Mouse (Mus musculus): Measurements from ENCODE around the gene Edem3.
"Not testable (repeated sequence)": the region's sequence is repeated elsewhere in the genome, so short reads cannot be mapped to it uniquely, and the experiment has no call there.

Edem3 gene

DNA sequence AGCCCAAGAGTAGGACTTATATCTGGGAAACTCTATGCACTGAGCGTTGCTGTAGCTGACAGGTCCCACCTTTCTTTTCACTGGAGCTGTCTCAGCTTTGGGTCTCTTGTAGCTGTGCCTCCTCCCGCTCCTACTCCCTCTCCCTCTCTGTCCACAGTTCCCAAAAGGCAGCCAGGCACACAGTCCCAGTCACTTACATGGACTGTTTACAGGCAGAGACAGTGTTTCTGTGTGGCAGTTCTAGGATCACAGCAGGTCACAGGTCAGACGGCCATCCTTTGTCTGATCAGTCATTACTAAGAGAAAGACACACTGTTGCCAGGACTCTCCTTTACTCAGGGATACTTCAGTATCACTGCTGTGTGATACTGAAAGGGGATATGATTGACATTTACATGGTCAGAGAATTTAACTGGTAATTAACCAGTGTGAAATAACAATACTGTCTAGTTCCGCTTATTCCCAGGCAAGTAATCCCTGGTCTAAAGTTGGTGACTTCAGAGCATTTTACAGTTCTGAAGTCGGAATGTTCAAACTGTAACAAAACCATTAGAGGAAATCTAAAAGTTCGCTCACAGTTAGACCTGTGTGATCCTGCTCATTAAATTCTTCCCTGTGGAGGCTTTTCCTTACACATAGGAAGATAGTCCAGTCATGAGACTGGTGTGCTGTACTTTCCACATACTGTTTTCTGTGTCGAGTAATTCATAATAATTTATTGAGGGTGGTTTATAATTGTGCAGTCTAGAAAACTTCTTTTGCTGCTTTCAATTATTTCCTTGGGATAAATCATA, 55.7 kb downstream of the Edem3 start:
- no peak for DNase-seq (ENCODE audit: extremely low read depth, low read depth, low spot score)

DNA sequence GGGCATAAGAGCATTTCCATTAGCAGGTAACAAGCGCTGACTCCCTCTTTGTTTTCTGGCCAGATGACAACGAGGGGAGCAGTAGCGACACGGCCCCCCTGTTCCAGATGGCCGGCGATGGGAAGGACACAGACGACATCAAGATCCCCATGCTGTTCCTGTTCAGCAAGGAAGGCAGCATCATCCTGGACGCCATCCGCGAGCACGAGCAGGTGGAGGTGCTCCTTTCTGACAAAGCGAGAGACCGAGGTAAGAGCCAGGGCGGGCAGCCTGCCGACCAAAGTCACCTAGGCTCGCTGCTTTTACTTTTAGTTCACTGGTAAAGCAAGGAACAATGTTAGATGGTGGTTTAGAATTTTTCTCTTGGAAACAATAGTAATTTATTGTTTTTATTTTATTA, 56.3 kb downstream of the Edem3 start:
- no peak for DNase-seq (ENCODE audit: extremely low read depth, low read depth, low spot score)

DNA sequence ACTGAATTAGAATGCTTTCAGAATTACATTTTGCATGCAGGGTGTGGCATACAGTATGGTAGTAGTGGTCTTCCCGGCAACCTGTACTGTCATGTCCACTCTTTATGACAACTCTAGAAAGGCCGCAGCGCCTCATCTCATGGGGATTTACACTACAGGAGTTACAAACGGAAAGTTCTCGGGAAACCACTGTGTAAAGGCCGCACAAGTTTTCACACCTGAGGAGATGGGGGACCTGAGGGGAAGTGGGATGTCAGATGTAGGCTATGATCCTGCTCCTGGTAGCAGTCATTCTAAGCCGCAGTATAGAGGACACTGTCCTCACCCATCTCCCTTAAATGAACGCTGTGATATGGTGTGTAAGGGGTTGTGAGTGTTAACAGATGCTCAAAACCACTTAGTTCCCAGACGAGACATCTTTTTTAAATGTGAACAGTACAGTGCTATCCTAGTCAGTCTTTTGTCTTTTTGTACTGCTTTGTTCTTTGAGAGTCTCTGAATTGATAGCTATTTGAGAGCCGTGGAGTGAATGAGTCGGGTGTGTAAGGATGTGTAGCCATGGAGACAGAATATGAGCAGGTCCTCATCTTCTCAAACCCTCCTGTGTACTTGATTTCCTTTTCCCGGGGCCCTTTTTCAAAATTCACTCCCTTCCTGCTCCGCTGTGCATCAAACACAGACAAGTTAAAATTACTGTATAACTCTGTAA, 57.0 kb downstream of the Edem3 start:
- no peak for DNase-seq (ENCODE audit: extremely low read depth, low read depth, low spot score)

DNA sequence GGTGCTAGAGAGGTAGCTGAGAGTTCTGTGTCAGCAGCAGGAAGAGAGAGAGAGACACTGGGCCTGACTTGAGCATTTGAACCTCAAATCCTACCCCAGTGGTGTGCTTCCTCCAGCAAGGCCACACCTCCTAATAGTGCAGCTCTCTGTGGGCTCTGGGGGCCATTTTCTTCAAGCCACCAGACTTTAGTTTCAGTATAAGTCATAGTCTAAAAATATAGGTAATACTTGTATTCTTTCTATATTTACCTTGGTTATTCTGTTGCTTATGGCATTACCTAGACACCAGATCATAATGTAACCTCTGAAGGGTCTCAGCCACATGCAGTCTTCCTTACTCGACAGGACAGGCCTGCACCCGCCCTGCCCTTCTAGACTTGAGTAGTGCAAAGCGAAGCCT, 60.9 kb downstream of the Edem3 start:
- no peak for DNase-seq (ENCODE audit: extremely low read depth, low read depth, low spot score)

DNA sequence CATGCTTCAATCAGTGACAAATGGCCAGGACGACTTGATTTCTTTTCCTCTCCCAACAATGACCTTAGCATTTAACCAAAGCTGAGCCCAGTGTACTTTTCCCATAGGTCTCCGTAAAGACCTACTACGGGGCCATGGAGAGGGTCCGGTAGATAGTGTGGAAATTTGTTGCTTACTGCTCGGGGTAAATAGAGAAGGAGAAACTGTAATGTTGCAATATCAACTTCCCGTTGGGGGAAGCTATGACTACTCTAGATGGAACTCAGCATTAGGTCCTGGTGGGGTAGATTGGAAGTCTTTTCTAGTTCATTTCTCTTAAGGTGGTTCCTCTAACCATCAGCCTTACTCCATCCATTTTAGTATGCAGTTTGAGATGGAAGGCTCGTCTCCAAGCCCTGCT, 64.0 kb downstream of the Edem3 start:
- DNase-seq (ENCODE audit: extremely low read depth, low read depth, low spot score), result no peak

DNA sequence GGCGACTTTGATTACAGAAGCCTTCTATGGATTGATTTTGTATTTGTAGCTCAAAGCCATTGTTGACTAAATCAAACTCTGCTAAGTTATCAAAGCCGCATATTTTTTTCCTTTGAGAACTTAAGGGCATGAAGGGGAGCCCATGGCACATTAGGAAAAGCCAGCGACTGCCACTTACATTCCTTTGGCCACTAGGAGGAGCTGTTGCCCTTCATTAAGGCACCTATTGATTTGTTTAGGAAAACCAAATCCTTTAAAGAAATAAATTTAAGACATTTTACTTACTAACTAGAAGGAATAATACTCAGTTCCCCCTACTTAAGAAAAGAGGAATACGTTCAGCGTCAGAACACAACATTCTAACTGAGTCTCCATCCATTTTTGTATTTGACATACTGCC, 65.3 kb downstream of the Edem3 start:
- no peak for DNase-seq (ENCODE audit: extremely low read depth, low read depth, low spot score)

DNA sequence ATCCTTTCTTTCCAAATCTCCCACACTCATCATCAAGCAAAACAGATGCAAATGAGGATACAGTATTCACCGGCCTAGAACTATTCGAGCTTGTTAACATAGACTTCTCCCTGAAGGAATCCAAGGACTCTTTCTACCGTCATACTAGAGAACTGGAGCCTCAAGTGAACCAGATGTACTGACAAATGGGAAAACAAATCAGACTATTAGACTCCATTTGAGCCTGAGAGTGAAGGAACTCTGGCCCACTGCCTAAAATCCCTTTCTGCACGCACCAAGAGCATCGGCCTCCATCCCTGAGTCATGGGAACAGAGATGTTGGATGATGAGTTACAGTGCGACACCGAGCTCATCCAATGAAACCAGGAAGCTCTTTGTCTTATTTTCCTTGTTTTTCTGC, 69.9 kb downstream of the Edem3 start:
- no peak for DNase-seq (ENCODE audit: extremely low read depth, low read depth, low spot score)

DNA sequence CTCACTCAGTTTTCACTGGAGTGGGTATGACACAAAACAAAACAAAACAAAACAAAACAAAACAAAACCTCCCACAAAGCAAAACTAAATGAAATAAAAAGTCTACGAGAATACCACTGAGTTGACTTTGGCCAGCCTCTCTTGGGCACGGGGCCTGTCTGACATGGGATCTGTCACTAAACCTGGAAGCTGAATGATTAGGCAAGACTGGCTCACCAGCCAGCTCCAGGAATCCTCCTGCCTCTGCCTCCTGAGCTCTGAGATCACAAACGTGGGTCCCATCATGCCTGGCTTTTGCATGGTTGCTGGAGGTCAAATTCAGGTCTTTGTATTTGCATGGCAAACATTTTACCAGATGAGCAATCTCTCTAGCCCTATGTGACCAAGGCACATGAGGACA, 76.6 kb downstream of the Edem3 start:
- DNase-seq (ENCODE audit: extremely low read depth, low read depth, low spot score), result no peak

DNA sequence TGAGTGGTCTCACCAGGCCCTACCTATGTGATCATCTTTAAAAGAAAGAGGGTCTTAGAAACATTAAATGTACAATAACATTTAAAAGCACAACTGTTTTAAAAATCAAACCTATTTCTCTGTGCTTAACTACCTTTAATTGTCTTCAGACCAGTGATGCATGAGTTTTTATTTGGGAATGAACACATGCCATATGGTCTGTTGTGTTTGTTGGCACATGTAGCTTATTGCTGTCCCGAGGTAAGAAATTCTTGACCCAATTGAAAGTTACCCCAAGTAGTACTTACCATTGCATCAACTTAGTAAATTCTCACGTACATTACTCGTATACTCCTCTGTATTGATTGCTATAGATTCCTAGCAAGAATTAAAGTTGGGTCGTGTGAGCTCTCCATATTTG, 80.1 kb downstream of the Edem3 start:
- no peak for DNase-seq (ENCODE audit: extremely low read depth, low read depth, low spot score)

DNA sequence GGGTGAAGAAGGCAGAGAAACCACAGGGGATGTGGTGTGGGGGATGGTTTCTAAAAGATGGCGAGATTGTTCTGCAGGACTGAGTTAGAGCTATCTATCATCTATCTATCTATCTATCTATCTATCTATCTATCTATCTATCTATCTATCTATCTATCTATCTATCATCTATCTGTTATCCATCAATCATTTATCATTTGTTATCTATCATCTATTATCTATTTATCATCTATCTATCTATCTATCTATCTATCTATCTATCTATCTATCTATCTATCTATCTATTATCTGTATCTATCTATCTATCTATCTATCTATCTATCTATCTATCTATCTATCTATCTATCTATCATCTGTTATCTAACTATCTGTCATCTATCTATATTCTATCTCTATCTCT, 85.2 kb downstream of the Edem3 start:
- DNase-seq (ENCODE audit: extremely low read depth, low read depth, low spot score), result not testable (repeated sequence)

DNA sequence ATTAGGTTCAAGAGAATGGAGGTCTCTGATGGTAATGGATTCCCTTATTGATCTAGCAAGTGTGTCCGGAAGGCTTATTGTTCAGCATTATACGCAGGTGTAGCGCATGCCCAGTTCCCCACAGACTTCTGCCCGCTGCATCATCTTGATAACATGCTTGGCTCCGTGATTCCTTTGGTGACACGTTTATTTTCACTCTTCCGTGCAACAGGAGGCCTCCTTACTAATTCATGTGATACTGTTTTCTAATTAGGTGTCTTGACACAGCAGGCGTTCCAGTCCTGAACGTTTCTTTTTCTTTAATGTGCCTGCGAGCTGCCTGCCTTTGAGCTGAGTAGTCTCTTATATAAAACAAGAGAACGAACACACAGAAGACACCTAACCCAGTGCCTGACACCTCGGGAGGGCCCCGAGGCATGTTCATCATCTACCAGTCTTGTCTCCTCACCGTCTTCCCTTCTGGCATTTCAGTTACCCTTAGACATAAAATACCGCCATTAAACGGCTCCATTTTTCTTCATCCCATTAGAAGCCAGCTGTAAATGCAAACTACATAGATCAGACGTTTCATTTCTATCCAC, 90.2 kb downstream of the Edem3 start:
- DNase-seq (ENCODE audit: extremely low read depth, low read depth, low spot score), result no peak

DNA sequence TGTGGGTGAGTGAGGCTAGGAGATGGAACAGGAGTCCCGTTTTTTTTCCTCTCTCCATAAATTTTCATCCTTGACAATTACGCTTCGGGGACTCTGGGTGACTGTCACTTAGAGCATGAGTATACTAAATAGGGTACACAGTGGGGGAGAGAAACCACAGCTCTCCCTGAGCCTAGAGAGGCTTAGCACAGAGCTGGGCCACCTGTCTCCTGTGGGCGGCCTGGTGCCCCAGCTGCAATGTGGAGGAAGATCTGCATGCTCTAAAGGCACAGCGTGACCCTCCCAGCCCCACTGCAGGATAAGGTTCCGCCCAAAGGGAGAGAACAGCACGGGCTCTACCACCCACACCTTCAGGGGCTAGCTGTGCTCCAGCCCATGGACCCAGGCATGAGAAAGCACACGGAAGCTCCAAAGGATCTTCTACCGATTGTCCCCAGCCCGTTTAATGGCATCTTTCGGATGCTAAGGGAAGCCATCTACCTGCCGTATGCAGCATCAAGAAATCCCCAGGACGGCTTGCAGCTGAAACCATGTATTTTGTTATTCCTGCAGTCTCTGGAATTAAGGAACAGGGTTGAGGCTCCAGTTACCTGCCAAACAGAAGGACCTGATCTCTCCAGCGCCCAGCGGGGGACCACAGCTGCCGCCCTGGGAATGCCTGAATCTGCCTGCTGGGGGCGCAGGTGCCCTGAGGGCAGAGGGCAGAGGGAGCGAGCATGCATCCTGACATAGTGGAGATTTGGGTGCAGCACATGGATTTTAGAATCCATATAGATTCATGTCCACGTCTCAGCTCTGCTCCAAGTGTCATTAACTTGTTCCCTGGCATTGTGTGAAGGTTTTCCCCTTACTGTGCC, 91.0 kb downstream of the Edem3 start:
- no peak for DNase-seq (ENCODE audit: extremely low read depth, low read depth, low spot score)

DNA sequence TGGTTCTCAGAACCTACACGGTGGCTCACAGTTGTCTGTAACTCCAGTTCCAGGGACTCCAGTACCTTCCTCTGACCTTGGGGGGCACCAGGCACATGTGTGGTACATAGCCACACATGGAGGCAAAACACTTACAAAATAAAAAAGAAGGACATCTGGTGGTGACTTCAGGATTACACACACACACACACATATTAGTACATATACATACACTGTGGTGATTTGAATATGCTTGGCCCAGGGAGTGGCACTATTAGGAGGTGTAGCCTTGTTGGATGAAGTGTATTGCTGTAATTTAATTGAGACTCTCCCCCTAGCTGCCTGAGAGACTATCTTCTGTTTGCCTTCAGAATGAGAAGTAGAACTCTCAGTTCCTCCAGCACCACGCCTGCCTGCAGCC, 93.1 kb downstream of the Edem3 start:
- DNase-seq (ENCODE audit: extremely low read depth, low read depth, low spot score), result no peak

DNA sequence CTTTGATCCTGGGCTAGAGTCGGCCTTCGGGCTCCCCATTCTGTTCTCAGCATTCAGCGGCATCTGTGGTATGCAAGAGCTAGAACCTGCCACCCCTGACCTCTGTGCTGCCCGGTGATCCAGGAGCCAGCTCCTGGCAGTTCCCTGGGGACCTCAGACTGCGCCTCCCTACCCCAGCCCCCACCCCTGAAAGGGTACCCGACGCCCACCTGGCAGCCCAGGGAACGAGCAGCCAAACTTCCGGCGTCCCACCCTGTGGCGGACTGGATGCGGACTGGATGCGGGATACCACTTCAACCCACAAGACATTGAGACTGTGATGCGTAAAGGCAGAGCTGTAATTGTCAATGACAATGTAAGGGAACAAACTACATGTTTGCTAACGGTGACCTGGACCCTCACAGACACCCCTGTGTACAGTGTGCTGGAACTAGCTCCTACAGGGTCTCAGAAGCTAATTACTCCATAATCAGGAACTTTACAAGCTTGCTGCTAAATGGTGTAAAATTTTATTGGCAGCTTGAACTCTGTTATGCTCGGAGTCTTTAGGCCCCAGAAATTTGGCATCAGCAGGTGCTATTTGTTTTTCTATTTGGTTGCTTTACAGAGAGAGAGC, 94.9 kb downstream of the Edem3 start:
- DNase-seq (ENCODE audit: extremely low read depth, low read depth, low spot score), result no peak

DNA sequence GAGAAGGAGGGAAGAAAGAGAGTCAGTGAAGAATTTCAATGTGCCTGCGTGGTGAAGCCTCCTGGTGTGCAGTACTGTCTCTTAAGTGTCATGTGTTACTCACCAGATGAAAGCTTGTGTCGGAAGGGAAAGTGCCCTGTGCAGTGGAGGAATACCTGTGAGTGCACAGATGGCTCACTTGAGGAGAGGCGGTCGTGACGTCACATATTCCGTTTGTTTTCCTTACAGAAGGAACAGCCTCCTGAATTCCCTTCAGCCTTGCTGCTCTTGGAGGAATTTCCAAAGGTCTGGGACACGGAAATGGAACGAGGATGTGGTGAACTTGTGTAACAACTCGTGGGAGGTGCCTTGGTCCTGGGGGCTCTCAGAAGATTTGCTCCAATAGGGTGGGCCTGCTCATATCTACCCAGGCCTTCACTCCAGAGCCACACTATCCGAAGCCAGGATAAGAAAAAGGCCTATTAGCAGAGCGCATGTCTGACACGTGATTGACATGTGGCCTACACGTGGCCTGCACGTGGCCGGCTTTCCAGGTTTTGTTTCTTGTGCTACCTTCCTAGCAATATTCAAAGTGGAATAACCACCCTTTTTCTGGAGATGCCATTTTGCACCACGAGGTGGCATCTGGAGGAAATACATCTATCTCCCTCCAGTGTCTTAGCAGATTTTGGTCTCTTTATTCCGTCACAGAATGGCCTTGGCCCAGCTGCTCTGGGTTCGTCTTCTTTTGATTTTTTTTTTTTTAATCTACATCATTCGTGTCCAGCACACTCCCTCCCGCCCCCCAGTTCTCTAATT, 96.1 kb downstream of the Edem3 start:
- no peak for DNase-seq (ENCODE audit: extremely low read depth, low read depth, low spot score)

DNA sequence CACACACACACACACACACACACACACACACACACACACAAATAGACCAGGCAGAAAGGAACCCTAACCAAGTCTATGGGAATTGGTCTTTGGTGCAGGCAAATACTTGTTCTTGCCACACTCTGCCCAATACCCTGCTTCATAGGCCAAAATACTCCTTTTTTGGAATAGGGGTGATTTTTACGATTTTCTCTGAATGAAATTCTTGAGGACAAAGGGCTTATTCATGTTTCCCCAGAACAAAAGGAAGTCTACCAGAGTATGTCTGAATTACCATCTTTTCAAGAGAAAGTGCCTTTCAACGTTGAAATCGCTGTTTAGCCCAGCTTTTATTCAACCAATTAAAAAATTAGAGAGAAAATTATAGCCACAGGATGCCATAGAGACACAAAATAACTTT, 96.8 kb downstream of the Edem3 start:
- no peak for DNase-seq (ENCODE audit: extremely low read depth, low read depth, low spot score)

DNA sequence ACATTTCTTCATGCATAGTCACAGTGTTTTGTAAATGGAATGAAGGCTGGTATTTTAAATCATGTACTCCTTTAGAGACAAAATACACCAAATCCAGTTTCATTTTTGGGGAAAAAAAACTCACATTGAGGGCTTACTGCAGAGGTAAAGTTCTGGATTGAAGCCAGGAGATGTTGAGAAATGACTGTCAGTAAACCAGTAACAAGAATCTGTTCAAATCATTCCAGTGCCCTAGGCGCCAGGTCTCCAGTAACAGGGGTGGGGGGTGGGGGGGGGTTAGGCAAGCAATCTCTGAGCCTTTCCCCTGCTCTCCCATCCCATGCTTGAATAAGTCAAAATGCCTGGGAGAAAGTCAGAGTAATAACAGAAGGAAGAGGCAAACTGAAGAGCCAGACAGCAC, 100.4 kb downstream of the Edem3 start:
- no peak for DNase-seq (ENCODE audit: extremely low read depth, low read depth, low spot score)

DNA sequence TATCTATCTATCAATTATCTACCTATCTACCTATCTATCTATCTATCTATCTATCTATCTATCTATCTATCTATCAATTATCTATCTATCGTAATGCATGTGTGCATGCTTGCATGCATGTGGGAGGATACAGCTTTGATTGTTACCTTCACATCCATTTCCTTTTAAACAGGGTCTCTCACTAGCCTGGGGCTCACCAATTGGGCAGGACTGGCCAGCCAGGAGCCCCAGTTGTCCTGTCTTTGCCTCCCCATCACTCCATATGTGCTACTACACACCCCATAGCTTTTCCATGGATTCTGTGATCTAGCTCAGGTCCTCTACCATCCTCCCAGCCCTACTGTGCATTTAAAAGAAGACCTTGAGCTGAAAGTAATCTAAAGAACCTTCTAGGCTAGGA, 103.3 kb downstream of the Edem3 start:
- DNase-seq (ENCODE audit: extremely low read depth, low read depth, low spot score), result no peak

DNA sequence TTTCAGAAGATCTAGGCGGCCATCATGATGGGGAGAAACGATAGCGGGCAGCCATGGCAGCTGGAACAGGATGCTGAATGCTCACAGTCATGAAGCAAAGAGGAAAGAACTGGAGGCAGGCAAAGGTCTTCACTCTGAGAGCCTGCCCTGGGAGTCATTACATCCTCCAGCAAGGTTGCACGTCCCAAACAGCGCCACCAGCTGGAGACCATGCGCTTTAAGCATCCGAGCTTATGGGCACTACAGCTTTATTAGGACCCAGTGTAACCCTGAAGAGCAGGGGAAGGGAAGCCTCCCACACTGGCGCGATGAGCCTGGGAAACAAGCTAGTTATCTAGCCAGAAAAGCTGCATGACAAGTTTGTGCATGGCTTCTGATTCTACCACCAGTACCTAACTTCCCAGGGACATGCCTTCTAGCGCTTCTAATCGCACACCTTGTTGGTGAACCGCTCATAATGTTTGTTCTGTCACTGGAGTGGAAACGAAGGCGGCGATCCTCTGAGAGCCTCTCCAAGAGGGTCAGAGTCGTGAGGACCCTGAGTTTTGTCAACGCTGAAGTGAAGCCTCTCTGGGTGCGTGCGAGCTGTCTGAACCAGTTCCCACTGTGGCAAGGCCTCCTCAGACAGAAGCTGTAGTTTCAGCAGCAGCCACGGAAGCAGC, 106.3 kb downstream of the Edem3 start:
- DNase-seq (ENCODE audit: extremely low read depth, low read depth, low spot score), result no peak

DNA sequence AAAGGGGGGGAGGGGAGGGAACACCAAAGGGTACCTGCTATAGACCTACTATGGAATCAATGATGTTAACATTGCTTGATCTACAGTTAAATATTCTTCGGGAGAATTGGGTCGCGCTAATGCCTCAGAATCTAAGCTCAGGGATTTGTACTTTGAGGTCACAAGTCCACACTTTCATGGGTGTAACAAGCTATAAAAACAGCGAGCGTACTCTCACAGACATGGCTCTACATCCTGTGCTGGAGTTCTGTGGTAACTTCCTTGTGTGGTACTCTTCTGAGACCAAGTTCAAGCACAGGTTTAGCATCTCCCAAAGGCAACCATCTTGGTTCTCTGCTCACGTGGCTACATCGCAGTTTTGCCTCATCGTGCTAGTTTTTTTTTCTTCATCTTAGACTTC, 106.9 kb downstream of the Edem3 start:
- no peak for DNase-seq (ENCODE audit: extremely low read depth, low read depth, low spot score)
